Mouse (Mus musculus) heart, embryonic 16.5 days (tissue): ENCODE results near the gene Dnase1l2. TPM values are rescaled to one million over a fixed set of nuclear protein-coding genes. Genes with fewer than 3 reads are reported as not detected.
"Not testable (repeated sequence)": the region's sequence is repeated elsewhere in the genome, so short reads cannot be mapped to it uniquely, and the experiment has no call there.

Source experiments
- ATAC-seq: fragments of 200-750 bp; cut with Nextera tagmentation; replicated peaks from 2 replicates; pipeline ENCODE4 v1.8.0; 2017; ENCODE audit warnings: moderate number of reproducible peaks; ENCODE audit not compliant: insufficient read depth, low FRiP score; ENCODE audit errors: extremely low read depth
- H3K27ac ChIP-seq: fragments of 300-500 bp; sonication (generic); 2 replicates; pipeline ENCODE4 v1.5.1; 2014; ENCODE audit warnings: mild to moderate bottlenecking, low read length, control low read depth, moderate library complexity
- H3K27me3 ChIP-seq: fragments of 300-500 bp; sonication (generic); 2 replicates; pipeline ENCODE4 v1.6.1; 2014; ENCODE audit warnings: low read length, mixed read lengths; ENCODE audit not compliant: control insufficient read depth, insufficient read depth
- H3K36me3 ChIP-seq: fragments of 300-500 bp; sonication (generic); 2 replicates; pipeline ENCODE4 v1.6.1; 2014; ENCODE audit not compliant: control insufficient read depth, insufficient read depth
- H3K4me1 ChIP-seq: fragments of 300-500 bp; sonication (generic); 2 replicates; pipeline ENCODE4 v1.6.1; 2014; ENCODE audit warnings: low read length, mixed read lengths; ENCODE audit not compliant: control insufficient read depth, insufficient read depth
- H3K4me2 ChIP-seq: fragments of 300-500 bp; sonication (generic); 2 replicates; pipeline ENCODE4 v1.6.1; 2014; ENCODE audit warnings: low read depth, mild to moderate bottlenecking, control low read depth, low read length
- H3K4me3 ChIP-seq: fragments of 300-500 bp; sonication (generic); 2 replicates; pipeline ENCODE4 v1.5.1; 2014; ENCODE audit warnings: mild to moderate bottlenecking, control low read depth, low read length
- H3K9ac ChIP-seq: fragments of 300-500 bp; sonication (generic); 2 replicates; pipeline ENCODE4 v1.6.1; 2014; ENCODE audit warnings: low read length, control low read depth
- H3K9me3 ChIP-seq: fragments of 300-500 bp; sonication (generic); replicated peaks from 2 replicates; pipeline ENCODE4 v1.6.1; 2016; ENCODE audit warnings: low read length; ENCODE audit not compliant: control insufficient read depth
- WGBS: fragments of 180-500 bp; shearing (Covaris S2); extraction: QIAGEN DNeasy Blood & Tissue Kit; methylation state at CpG from one replicate; pipeline ENCODE4 v1.1.7; 2014; 5-methylcytosine and 5-hydroxymethylcytosine counted together
- polyA plus RNA-seq: library from polyadenylated mRNA; unstranded; fragments of >200 nt; fragmentation: Nextera tagmentation; extraction: Ambion mirVana; gene quantifications from 2 replicates; pipeline ENCODE4 v1.2.1, GENCODE M21; 2015

The Dnase1l2 gene
- polyA plus RNA-seq, 1 experiment from 2014 or later = 2.1 TPM

DNA sequence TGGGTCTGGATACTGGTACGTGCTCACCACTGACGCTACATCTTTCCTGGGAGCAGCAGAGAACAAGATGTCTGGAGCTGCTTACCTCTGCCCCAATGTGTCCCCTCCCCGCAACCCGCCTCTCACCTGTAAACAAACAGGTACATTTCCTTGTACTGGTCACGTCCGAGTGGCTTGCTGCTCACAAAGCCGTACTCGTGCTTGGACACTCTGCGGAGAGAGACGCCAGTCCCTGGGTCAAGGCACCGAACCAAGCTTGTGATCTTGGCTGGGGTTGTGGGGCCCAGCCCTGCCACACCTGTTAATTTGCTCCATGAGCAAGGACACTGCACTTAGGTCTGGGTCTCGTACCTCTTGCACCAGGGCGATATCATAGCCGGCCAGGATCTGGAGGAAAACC is 798 bp downstream of the Dnase1l2 start:
- no peak overlapping the region for H3K4me2 ChIP-seq
- no peaks in the 10 kb centered on the region for H3K27me3 ChIP-seq
- no peaks in the 10 kb centered on the region for H3K4me1 ChIP-seq
- no peak for ATAC-seq
- no peak overlapping the region for H3K9ac ChIP-seq
- WGBS = 88% methylated on average over 14 of the region's 14 CpGs
- no peaks in the 10 kb centered on the region for H3K9me3 ChIP-seq
- H3K4me3 ChIP-seq = no peak overlapping the region
- H3K27ac ChIP-seq = no peak overlapping the region
- peaks cover 60% of the 10 kb centered on the region for H3K36me3 ChIP-seq

DNA sequence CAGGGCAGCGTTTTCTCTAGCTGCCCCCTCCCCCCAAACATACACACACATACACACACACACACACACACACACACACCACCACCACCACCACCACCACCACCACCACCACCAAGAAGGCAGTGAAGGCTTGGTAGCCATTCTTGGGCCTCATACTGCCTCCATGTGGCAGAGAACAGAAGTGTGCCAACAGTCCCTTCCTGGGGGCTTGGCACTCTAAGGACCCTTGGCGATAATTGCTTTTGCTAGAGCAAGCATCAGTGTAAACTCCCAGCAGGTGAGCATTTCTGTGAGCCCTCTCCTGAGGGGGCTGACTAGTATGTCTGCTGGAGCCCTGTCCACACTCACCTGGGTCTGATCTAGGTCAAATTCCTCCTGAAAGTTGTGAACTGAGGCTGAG is 1.8 kb downstream of the Dnase1l2 start:
- no peak overlapping the region for H3K4me3 ChIP-seq
- no peaks in the 10 kb centered on the region for H3K27me3 ChIP-seq
- ATAC-seq = no peak
- no peaks in the 10 kb centered on the region for H3K9me3 ChIP-seq
- no peak overlapping the region for H3K9ac ChIP-seq
- peaks cover 60% of the 10 kb centered on the region for H3K36me3 ChIP-seq
- WGBS = 38% methylated on average over 2 of the region's 2 CpGs
- H3K4me1 ChIP-seq = no peaks in the 10 kb centered on the region
- H3K4me2 ChIP-seq = no peak overlapping the region
- no peak overlapping the region for H3K27ac ChIP-seq

DNA sequence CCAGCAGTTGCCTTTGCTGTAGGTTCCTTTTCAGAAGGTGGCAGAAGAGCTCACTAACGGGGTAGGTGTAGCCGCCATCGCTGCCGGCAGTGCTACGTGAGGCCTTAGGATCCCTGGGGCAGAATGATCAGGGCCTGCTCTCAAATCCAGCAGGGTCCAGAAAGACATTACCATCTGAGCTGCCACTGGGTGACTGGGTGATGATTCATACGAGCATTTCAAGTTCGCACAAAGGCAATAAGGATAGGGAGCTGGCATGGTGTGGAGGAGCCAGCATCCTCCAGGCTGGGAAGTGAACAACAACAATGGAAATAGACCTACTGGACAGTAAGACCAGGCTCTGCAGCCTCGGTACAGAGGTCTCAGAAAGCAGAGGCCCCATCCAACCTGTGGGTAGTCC is 2.5 kb downstream of the Dnase1l2 start:
- no peak for ATAC-seq
- H3K27ac ChIP-seq = no peak overlapping the region
- no peaks in the 10 kb centered on the region for H3K9me3 ChIP-seq
- H3K9ac ChIP-seq = no peak overlapping the region
- H3K4me2 ChIP-seq = no peak overlapping the region
- 87% methylated on average over 8 of the region's 8 CpGs for WGBS
- peaks cover 62% of the 10 kb centered on the region for H3K36me3 ChIP-seq
- no peaks in the 10 kb centered on the region for H3K27me3 ChIP-seq
- no peaks in the 10 kb centered on the region for H3K4me1 ChIP-seq
- no peak overlapping the region for H3K4me3 ChIP-seq

DNA sequence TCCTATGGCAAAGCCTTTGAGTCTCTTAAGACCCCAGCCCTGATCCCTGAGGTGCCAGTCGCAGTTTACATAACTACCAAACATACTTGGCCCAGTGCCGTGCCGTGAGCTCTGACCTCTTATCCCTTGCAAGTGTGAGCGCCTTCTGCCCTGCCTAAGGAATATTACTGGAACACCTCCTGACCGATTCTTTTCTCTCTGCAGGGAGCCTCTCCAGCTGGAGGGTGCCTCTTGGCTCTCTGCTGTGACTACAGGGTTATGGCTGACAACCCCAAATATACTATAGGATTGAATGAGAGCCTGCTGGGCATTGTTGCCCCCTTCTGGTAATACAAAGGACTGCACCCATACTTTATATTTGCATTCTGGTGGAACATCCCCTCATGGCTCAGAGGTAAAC is 5.9 kb downstream of the Dnase1l2 start:
- no peak overlapping the region for H3K4me3 ChIP-seq
- no peaks in the 10 kb centered on the region for H3K27me3 ChIP-seq
- 81% methylated on average over 5 of the region's 5 CpGs for WGBS
- no peak overlapping the region for H3K9ac ChIP-seq
- no peaks in the 10 kb centered on the region for H3K9me3 ChIP-seq
- no peak overlapping the region for H3K27ac ChIP-seq
- peaks cover 53% of the 10 kb centered on the region for H3K36me3 ChIP-seq
- 0 out of 2 replicates have a peak, but pooled peaks have one; percentile 26 for ATAC-seq
- H3K4me2 ChIP-seq = no peak overlapping the region
- H3K4me1 ChIP-seq = no peaks in the 10 kb centered on the region

DNA sequence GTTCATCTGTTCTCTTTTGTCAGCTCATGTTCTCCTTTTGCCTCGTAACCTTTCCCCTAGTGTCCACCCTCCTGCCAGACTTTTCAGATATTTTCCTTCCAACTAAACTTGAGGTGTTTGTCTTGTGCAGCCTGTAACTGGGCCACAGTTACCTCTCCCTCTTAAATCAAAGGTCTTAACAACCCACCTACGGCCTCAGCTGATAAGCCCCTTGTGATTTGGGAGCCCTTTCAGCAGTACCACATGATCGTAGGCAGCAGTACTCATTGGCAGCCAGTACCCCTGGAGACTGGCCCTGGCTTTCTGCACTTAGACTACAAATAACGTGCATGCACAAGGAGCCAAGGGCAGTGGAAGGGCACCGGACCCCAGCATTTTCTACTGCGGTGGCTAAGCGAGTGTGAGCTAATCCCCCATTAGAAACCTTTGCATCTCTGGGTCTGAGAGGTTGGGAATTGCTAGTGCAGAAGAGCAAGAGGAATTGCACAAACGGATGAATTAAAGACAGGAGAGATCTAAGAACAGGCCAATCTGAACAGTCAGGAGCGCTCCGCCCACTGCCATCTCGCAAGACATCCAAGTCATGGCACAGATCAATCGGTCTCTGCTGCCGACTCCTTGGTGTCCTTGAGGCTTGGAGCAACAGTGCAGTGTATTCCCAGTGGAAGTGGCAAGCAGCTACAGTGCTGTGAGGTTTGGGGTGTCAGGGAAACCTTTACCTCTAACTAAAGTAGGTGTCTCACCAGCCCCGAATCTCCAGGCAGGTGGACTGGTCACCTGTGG is 13.5 kb downstream of the Dnase1l2 start:
- Histone ChIP-seq H3K9ac (peak overlapping the region; percentile 58), H3K4me3 (peak overlapping the region; percentile 17)
- ATAC-seq = peak; percentile 52; the same call in 1 of the 2 replicates

DNA sequence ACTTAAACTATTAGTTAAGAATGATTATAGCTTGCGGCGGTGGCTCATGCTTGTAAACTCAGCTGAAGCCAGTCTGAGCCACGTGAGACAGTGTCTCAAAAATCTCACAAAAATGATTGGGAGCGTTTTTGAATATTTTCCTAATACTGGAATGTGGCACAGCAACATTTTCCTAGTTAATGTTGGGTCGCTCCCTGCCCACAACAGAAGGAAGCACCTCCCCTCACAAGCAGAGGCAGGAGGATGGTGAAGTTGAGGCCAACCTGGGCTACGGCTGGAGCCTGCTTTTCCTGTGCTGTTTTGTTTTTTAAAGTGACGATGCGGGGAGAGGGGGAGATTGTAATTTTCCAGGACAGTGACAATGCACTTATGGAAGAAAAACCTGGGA is 15.7 kb downstream of the Dnase1l2 start:
- H3K36me3 ChIP-seq = peaks cover 22% of the 10 kb centered on the region
- H3K4me2 ChIP-seq = peak overlapping the region; percentile 70
- H3K4me3 ChIP-seq = peak overlapping the region; percentile 79
- peak overlapping the region; percentile 92 for H3K9ac ChIP-seq
- H3K27me3 ChIP-seq = no peaks in the 10 kb centered on the region
- H3K4me1 ChIP-seq = peaks cover 17% of the 10 kb centered on the region
- H3K9me3 ChIP-seq = no peaks in the 10 kb centered on the region
- no peak for ATAC-seq
- H3K27ac ChIP-seq = peak overlapping the region; percentile 97
- 7% methylated on average over 8 of the region's 8 CpGs for WGBS

More for the DNA sequence above, 13.5 kb downstream of the Dnase1l2 start:
- Histone ChIP-seq H3K4me1 (peaks cover 17% of the 10 kb centered on the region), H3K4me2 (peak overlapping the region; percentile 52), H3K27ac (peak overlapping the region; percentile 92), H3K9me3 (no peaks in the 10 kb centered on the region), H3K27me3 (no peaks in the 10 kb centered on the region), H3K36me3 (peaks cover 10% of the 10 kb centered on the region)
- WGBS = 58% methylated on average over 14 of the region's 14 CpGs

DNA sequence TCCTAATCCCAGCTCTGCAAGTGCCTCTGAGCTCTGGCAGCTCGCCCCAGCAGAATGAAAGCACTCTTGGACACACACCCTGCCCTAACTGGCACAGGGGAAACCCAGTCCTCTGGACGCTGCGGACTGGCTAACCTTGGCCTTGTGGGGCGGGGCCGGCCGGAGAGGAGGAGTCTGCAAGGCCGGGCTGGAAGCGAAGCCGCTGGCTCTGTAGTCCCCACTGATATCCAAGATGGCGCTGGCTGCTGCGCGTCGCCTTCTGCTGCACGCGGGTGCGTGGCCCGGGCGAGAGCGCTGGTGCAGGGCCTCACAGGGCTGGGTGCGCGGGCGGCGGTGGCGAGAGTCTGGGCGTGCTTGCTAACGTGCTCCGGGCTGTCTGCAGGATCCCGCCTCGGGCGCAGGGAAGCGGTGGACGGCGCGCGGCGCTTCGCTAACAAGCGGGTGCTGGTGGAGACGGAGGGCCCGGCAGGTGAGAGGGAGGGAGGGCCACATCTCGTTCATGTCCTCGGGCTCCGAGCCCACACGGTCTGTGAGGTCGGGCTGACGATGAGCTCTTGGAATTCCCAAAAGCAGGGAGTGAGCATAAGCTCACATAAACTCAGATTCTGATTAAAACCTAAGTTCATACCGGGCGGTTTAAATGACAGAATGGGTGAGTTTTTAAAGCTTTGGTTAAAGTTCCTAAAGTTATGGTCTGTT is 16.3 kb downstream of the Dnase1l2 start, which contains the start of gene Eci1:
TSS of gene Eci1 (plus strand) at position 171 of the 699 bp plus-strand sequence.
- under 1% methylated on average over 48 of the region's 48 CpGs for WGBS
- Histone ChIP-seq H3K9ac (peak within 1 kb of the TSS; percentile 92), H3K27me3 (no peaks in the 10 kb centered on the region), H3K4me2 (peak within 1 kb of the TSS; percentile 70), H3K27ac (peak within 1 kb of the TSS; percentile 97), H3K4me1 (peaks cover 17% of the 10 kb centered on the region), H3K36me3 (peaks cover 27% of the 10 kb centered on the region), H3K4me3 (peak within 1 kb of the TSS; percentile 79), H3K9me3 (no peaks in the 10 kb centered on the region)
- peak; percentile 97 for ATAC-seq

DNA sequence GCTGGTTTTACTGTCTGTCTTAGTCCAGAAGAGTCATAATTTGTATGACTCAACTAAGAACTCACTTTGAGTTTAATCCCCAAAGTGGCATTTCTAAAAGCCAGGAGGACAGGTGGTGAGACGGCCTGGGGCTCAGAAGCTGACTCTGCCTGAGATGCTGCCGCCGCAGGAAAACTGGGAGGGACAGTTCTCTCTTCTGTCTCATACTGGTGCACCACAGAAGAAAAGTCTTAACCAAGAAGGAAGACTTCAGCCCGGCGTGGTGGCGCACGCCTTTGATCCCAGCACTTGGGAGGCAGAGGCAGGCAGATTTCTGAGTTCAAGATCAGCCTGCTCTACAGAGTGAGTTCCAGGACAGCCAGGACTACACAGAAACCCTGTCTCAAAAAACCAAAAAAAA is 17.0 kb downstream of the Dnase1l2 start:
- no peak for ATAC-seq
- 88% methylated on average over 7 of the region's 7 CpGs for WGBS
- peaks cover 35% of the 10 kb centered on the region for H3K36me3 ChIP-seq

DNA sequence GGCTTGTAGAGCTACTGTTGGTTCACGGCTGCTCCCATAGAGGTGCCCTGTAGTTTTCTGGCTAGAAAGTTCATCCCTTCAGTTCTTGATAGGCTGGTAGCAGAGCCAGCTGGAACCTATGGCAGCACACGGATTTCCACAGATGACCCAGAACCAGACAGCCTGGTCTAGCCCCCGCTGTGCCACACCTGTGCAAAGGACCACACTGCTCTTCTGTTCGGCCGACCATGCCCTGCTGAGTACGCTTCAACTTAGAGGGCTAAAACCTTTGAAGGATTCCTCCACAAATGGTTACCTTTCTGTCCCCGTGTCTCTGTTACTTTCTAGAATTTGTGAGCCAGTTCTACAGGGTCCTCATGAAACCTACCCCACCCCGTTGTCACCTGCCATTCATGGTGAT is 17.6 kb downstream of the Dnase1l2 start:
- H3K9ac ChIP-seq, H3K9me3 ChIP-seq, H3K4me2 ChIP-seq, H3K27me3 ChIP-seq, H3K27ac ChIP-seq, ATAC-seq, H3K4me3 ChIP-seq: not testable (repeated sequence)
- peaks cover 39% of the 10 kb centered on the region for H3K36me3 ChIP-seq
- WGBS = 95% methylated on average over 4 of the region's 8 CpGs
- H3K4me1 ChIP-seq = peaks cover 15% of the 10 kb centered on the region

More for the DNA sequence above, 17.0 kb downstream of the Dnase1l2 start:
- Histone ChIP-seq H3K27ac (peak overlapping the region; percentile 64), H3K4me1 (peaks cover 17% of the 10 kb centered on the region), H3K9me3 (no peaks in the 10 kb centered on the region), H3K9ac (no peak overlapping the region), H3K27me3 (no peaks in the 10 kb centered on the region), H3K4me2 (peak overlapping the region; percentile 21; the same call in 1 of the 2 replicates), H3K4me3 (no peak overlapping the region; the same call in 1 of the 2 replicates)
